Mouse (Mus musculus): ENCODE measurements around the gene Gm45062. TPM values are rescaled to one million over a fixed set of nuclear protein-coding genes. Genes with fewer than 3 reads are reported as not detected.
"Not testable (repeated sequence)": the region's sequence is repeated elsewhere in the genome, so short reads cannot be mapped to it uniquely, and the experiment has no call there.

Gene Gm45062
- polyA plus RNA-seq, 1 experiment from 2014 or later: 0.85 TPM

GRCm38 (mm10) chr6:8299066-8299863 is 40.0 kb downstream of the Gm45062 start:
- H3K9ac ChIP-seq (replicated peaks): no peak overlapping the region
- no peak overlapping the region for H3K4me3 ChIP-seq (ENCODE audit: low read depth, low read length)
- H3K27me3 ChIP-seq (ENCODE audit: insufficient read depth, low read length): no peaks in the 10 kb centered on the region
- no peaks in the 10 kb centered on the region for H3K36me3 ChIP-seq (replicated peaks; ENCODE audit: insufficient read depth, low read length)
- no peak for TF ChIP-seq EP300 (IDR thresholded peaks at IDR 0.05; ENCODE audit: low read depth)
- no peak for TF ChIP-seq CTCF (IDR thresholded peaks at IDR 0.05; ENCODE audit: low read depth)
- no peak overlapping the region for H3K4me2 ChIP-seq (ENCODE audit: low read depth, low read length)
- no peak overlapping the region for H3K27ac ChIP-seq (ENCODE audit: low read depth)
- no peak for ATAC-seq
- no peak for DNase-seq
- H3K4me1 ChIP-seq (ENCODE audit: insufficient read depth): no peaks in the 10 kb centered on the region
- 66% methylated on average over 6 of the region's 6 CpGs for WGBS (ENCODE audit: insufficient replicate concordance)
- H3K9me3 ChIP-seq (ENCODE audit: low read length): no peaks in the 10 kb centered on the region

- DNase-seq (no peak), ATAC-seq (no peak)
- Histone ChIP-seq H3K36me3 (replicated peaks; ENCODE audit: insufficient read depth, low read length) (no peaks in the 10 kb centered on the region), H3K9ac (replicated peaks) (no peak overlapping the region), H3K4me1 (ENCODE audit: insufficient read depth) (no peaks in the 10 kb centered on the region), H3K27me3 (ENCODE audit: insufficient read depth, low read length) (no peaks in the 10 kb centered on the region), H3K4me2 (ENCODE audit: low read depth, low read length) (no peak overlapping the region), H3K4me3 (ENCODE audit: low read depth, low read length) (no peak overlapping the region), H3K27ac (ENCODE audit: low read depth) (no peak overlapping the region), H3K9me3 (ENCODE audit: low read length) (no peaks in the 10 kb centered on the region)
- TF ChIP-seq EP300 (IDR thresholded peaks at IDR 0.05; ENCODE audit: low read depth) (no peak), CTCF (IDR thresholded peaks at IDR 0.05; ENCODE audit: low read depth) (no peak)
- 82% methylated on average over 6 of the region's 6 CpGs for WGBS (ENCODE audit: insufficient replicate concordance)
Measured at GRCm38 (mm10) chr6:8307878-8308775, 48.9 kb downstream of the Gm45062 start.

- WGBS (ENCODE audit: insufficient replicate concordance): 79% methylated on average over 2 of the region's 2 CpGs
- H3K4me2 ChIP-seq (ENCODE audit: low read depth, low read length): no peak overlapping the region
- ATAC-seq (no peak), DNase-seq (no peak)
- H3K27ac ChIP-seq (ENCODE audit: low read depth): no peak overlapping the region
- H3K27me3 ChIP-seq (ENCODE audit: insufficient read depth, low read length): no peaks in the 10 kb centered on the region
- no peak overlapping the region for H3K9ac ChIP-seq (replicated peaks)
- H3K4me3 ChIP-seq (ENCODE audit: low read depth, low read length): no peak overlapping the region
- H3K9me3 ChIP-seq (ENCODE audit: low read length): no peaks in the 10 kb centered on the region
- no peaks in the 10 kb centered on the region for H3K4me1 ChIP-seq (ENCODE audit: insufficient read depth)
- TF ChIP-seq EP300 (IDR thresholded peaks at IDR 0.05; ENCODE audit: low read depth): no peak
- no peak for TF ChIP-seq CTCF (IDR thresholded peaks at IDR 0.05; ENCODE audit: low read depth)
- H3K36me3 ChIP-seq (replicated peaks; ENCODE audit: insufficient read depth, low read length): no peaks in the 10 kb centered on the region
Measured at GRCm38 (mm10) chr6:8312554-8312953, 53.3 kb downstream of the Gm45062 start.

GRCm38 (mm10) chr6:8316201-8316600 is 57.0 kb downstream of the Gm45062 start:
- TF ChIP-seq EP300 (IDR thresholded peaks at IDR 0.05; ENCODE audit: low read depth) (no peak), CTCF (IDR thresholded peaks at IDR 0.05; ENCODE audit: low read depth) (no peak)
- ATAC-seq (no peak), DNase-seq (no peak)
- Histone ChIP-seq H3K27me3 (ENCODE audit: insufficient read depth, low read length) (no peaks in the 10 kb centered on the region), H3K36me3 (replicated peaks; ENCODE audit: insufficient read depth, low read length) (no peaks in the 10 kb centered on the region), H3K4me1 (ENCODE audit: insufficient read depth) (no peaks in the 10 kb centered on the region), H3K9ac (replicated peaks) (no peak overlapping the region), H3K4me2 (ENCODE audit: low read depth, low read length) (no peak overlapping the region), H3K27ac (ENCODE audit: low read depth) (no peak overlapping the region), H3K4me3 (ENCODE audit: low read depth, low read length) (no peak overlapping the region), H3K9me3 (ENCODE audit: low read length) (no peaks in the 10 kb centered on the region)

- ATAC-seq (no peak), DNase-seq (no peak)
- no peaks in the 10 kb centered on the region for H3K27me3 ChIP-seq (ENCODE audit: insufficient read depth, low read length)
- H3K9me3 ChIP-seq (ENCODE audit: low read length): no peaks in the 10 kb centered on the region
- H3K36me3 ChIP-seq (replicated peaks; ENCODE audit: insufficient read depth, low read length): no peaks in the 10 kb centered on the region
- H3K4me2 ChIP-seq (ENCODE audit: low read depth, low read length): no peak overlapping the region
- WGBS (ENCODE audit: insufficient replicate concordance): 91% methylated on average over 2 of the region's 2 CpGs
- no peak overlapping the region for H3K9ac ChIP-seq (replicated peaks)
- H3K27ac ChIP-seq (ENCODE audit: low read depth): no peak overlapping the region
- TF ChIP-seq EP300 (IDR thresholded peaks at IDR 0.05; ENCODE audit: low read depth) (no peak), CTCF (IDR thresholded peaks at IDR 0.05; ENCODE audit: low read depth) (no peak)
- H3K4me3 ChIP-seq (ENCODE audit: low read depth, low read length): no peak overlapping the region
- H3K4me1 ChIP-seq (ENCODE audit: insufficient read depth): no peaks in the 10 kb centered on the region
Measured at GRCm38 (mm10) chr6:8319591-8319990, 60.3 kb downstream of the Gm45062 start.

GRCm38 (mm10) chr6:8331496-8331895 is 72.2 kb downstream of the Gm45062 start:
- DNase-seq; ATAC-seq; H3K4me1 ChIP-seq (ENCODE audit: insufficient read depth); H3K4me3 ChIP-seq (ENCODE audit: low read depth, low read length); H3K9me3 ChIP-seq (ENCODE audit: low read length); H3K36me3 ChIP-seq (replicated peaks; ENCODE audit: insufficient read depth, low read length); H3K27me3 ChIP-seq (ENCODE audit: insufficient read depth, low read length); H3K27ac ChIP-seq (ENCODE audit: low read depth); H3K4me2 ChIP-seq (ENCODE audit: low read depth, low read length); H3K9ac ChIP-seq (replicated peaks): not testable (repeated sequence)
- WGBS (ENCODE audit: insufficient replicate concordance): 95% methylated on average over 3 of the region's 3 CpGs
